Mouse (Mus musculus): ENCODE results near the gene Crispld2.

Crispld2 gene

DNA sequence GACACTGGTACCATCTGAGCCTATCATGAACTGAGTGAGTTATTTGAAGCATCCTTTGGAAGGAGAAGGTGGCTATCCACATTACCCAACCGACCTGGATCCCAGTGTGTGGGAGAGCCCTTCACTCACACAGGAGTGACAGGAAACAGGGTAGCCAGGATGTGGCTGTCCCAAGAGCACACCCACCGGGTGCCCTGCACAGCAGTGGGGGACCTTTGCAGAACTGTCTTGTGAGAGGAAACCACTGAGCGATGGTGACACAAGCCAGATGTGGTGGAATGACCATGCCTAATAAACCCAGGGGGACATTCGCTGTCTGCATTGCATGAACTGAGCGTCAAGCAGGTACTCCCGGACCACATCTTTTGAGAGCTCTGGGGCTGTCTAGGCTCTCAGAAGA, 34.8 kb downstream of the Crispld2 start:
- in situ Hi-C loops (cut with MboI; ENCODE audit: unreplicated experiment in 2 of 2): no loop called here

DNA sequence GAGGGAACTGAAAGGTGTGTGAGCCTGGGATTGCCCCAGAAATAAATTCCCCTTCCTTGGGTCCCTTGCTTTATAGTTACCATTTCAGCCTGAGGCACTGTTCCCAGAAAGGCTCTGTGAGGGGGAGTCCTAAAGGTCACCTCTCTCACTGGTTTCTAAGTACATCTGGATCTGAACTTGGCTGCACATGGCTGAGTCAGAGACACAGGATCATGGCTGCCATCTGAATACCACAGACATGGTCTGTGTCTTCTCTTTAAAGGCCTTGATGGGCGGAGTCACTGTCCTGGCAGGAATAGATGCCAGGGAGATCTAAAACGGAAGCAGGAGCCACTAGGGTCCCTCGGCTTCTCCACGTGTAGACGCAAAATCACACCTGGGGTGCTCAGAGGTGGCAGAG, 38.2 kb downstream of the Crispld2 start:
- in situ Hi-C loops (cut with MboI; ENCODE audit: unreplicated experiment in 2 of 2): no loop called here

GRCm38 (mm10) chr8:120032549-120033208, 40.4 kb downstream of the Crispld2 start:
- in situ Hi-C loops (cut with MboI; ENCODE audit: unreplicated experiment in 2 of 2): no loop called here

GRCm38 (mm10) chr8:120034471-120034870, 42.2 kb downstream of the Crispld2 start:
- in situ Hi-C loops (cut with MboI; ENCODE audit: unreplicated experiment in 2 of 2): no loop called here

- in situ Hi-C loops (cut with MboI; ENCODE audit: unreplicated experiment in 2 of 2): no loop called here
Measured at GRCm38 (mm10) chr8:120036111-120036510, 43.9 kb downstream of the Crispld2 start.

DNA sequence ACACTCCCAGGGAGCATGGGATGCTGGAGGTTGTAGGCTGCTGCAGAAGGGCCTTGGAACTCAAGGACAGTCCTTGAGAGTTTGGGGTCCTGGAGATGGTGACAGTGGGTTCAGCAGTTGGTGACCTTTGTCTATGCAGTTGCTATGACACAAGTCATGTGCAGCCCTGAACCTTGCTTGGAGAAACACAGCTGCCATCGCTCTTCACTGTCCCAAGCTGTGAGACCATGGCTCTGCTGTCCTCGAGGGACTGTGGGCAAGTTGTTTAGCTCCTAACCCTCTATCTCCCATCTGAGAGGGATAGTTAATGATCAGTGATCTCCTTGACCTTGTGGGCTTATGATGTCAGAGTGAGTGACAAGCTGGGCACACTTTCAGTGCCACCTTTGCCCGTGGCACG, 44.3 kb downstream of the Crispld2 start:
- in situ Hi-C loops (cut with MboI; ENCODE audit: unreplicated experiment in 2 of 2): no loop called here

DNA sequence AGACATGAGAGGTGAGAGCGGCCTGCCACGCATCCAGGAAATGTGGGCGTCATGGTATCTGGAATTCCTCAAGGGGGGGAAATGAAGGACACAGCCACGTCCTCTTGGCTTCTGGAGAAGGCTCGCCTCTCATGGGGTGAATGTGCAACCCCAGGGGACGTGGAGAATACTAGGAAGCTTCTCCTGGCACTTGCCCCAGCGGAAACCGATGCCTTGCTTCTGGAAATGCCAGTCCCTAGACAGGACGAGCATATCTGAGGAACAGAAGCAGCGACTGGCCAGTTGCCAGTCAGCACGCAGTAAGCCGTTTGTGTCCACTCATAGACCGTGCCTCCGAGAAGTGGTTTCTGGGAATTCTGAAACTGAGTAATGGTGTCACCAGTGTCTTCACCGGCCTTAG, 45.0 kb downstream of the Crispld2 start:
- in situ Hi-C loops (cut with MboI; ENCODE audit: unreplicated experiment in 2 of 2): no loop called here

GRCm38 (mm10) chr8:120037611-120038010, 45.4 kb downstream of the Crispld2 start:
- in situ Hi-C loops (cut with MboI; ENCODE audit: unreplicated experiment in 2 of 2): no loop called here

DNA sequence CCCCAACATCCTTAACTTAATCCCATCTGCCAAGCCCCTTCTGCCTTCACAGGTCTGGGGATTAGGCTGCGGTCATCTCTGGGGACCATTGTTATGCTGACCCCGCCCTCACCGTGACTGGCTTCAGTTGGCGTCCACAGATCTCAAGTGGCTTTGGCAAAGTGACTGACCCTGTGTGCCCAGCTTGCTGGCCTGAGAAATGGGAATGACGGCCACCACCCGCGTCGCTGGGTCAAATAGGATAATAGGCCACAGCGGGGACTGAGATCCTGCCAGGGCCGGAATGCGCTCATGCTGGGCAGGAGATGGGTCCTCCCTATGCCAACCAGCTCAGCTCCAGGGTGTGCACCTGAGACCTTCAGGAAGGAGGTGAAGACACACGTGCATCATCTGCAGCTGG, 46.5 kb downstream of the Crispld2 start:
- in situ Hi-C loops (cut with MboI; ENCODE audit: unreplicated experiment in 2 of 2): no loop called here

GRCm38 (mm10) chr8:120039313-120039919, 47.2 kb downstream of the Crispld2 start:
- in situ Hi-C loops (cut with MboI; ENCODE audit: unreplicated experiment in 2 of 2): no loop called here

DNA sequence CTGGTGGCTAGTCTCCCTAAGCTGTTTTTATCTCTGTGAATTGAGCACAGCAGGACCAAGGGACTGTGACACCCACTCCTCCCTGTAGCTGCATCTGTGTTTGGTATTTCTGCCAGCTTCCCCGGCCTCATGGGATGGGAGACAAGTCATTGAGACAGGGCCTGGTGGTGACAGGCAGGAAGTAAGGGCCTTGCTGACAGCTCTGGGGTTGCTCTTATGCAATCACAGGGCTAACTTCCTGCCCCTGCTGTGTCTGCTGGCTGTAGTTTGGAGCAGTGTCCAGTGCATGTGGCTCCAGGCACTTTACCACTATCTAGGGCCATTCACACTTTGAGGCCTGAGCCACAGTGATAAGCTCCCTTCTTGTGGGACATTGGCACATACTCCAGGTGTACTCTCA, 48.6 kb downstream of the Crispld2 start:
- in situ Hi-C loops (cut with MboI; ENCODE audit: unreplicated experiment in 2 of 2): no loop called here

GRCm38 (mm10) chr8:120042542-120043312, 50.5 kb downstream of the Crispld2 start:
- in situ Hi-C loops (cut with MboI; ENCODE audit: unreplicated experiment in 2 of 2): no loop called here

DNA sequence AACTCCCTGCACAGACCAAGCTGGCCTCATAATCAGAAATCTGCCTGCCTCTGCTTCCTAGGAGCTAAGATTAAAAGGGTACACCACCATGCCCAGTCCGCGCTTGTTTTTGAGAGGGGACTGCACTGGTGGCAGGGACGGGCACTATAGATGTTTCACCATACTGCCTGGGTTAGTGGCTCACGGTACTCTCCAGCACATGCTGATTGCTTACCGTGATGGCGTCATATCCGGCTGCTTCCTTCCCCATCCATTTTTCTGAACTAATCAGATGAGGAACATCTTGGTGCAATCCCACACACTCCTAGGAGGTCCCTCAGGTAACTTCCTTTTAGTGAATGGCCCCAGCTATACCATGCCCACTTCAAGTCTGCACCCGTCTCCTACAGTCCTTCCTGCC, 52.7 kb downstream of the Crispld2 start:
- in situ Hi-C loops (cut with MboI; ENCODE audit: unreplicated experiment in 2 of 2): no loop called here

DNA sequence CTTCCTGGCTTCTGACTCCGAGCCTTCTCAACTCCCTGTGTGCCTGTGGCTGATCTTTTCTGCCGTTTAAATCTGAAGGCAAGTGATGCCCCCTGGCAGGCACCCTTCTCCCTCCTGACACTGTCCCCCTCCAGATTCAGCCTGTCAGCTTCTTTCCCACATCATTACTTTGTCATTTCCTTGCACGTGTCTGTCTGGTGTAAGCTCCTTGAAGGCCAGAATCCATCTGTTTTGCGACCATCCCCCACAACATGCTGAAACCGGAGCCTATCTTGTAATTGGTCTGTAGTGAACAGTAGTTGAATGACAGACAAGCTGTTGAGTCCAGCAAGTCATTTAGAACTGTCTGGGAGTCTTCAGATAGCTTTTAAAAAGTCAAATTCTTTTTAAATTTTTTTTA, 53.2 kb downstream of the Crispld2 start:
- in situ Hi-C loops (cut with MboI; ENCODE audit: unreplicated experiment in 2 of 2): no loop called here

DNA sequence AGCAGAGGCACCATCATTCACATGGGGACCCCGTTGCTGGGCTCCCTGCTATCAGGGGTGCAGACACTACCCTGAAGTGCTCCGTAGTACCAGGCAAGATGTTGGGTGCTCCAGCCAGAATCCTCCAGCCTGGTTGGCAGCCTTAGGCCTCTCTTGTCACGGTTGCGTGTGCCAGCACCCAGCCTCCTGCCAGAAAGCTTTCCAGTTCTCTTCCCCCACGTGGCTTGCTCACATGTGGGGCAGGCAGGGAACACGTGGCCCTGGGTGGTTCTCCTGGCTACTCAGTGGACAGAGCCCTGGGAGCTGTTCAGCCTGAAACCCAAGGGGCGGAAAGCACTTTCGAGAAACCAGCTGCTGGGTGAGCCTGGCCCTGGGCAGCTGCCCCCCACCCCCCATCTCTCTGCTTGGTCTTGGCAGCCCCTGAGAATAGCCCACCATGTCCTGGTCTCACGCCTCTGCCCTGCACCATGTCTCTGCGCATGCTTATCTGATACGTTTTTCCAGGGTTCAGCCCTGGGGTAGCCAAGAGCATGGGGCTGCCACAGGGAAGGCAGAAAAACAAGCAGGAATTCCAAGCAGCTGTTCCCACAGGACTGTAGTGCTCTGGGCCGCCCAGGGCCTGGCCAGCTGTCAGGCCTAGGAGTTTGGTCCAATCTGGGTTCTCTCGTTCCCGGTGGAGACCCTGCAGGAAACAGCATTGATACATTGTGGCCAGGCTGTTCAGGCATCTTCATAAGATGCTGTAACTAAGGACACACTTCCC, 54.2 kb downstream of the Crispld2 start:
- in situ Hi-C loops (cut with MboI; ENCODE audit: unreplicated experiment in 2 of 2): no loop called here

- in situ Hi-C loops (cut with MboI; ENCODE audit: unreplicated experiment in 2 of 2): loop anchor here in 1 of 2 experiments (10.0 kb wide), 1 partner anchor 255 kb away; no protein-coding TSS in a partner anchor
Measured at GRCm38 (mm10) chr8:120049949-120050348, 57.7 kb downstream of the Crispld2 start.

DNA sequence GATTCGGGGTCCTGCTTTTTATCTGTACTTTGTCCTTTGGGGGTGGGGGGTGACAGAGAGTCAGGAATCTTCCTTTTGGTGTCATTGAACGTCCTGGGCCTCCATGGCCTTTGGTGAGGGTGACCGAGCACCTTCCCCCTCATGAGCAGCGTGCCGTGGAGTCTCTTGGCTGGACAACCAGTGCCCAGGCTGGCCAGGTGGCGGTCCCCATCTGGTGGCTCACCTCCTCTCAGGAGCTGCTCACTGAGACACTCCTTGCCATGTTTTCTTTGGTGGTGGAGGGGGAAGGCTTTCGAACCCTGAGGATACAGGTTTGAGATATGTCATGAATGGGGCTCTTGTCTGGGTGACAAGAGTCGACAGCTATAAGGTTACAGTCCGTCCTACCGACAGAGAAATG, 58.1 kb downstream of the Crispld2 start:
- in situ Hi-C loops (cut with MboI; ENCODE audit: unreplicated experiment in 2 of 2): loop anchor here in 1 of 2 experiments (10.0 kb wide), 1 partner anchor 256 kb away; no protein-coding TSS in a partner anchor

- in situ Hi-C loops (cut with MboI; ENCODE audit: unreplicated experiment in 2 of 2): loop anchor here in 1 of 2 experiments (10.0 kb wide), 1 partner anchor 256 kb away; no protein-coding TSS in a partner anchor
Measured at GRCm38 (mm10) chr8:120051006-120051405, 58.8 kb downstream of the Crispld2 start.

- in situ Hi-C loops (cut with MboI; ENCODE audit: unreplicated experiment in 2 of 2): loop anchor here in 1 of 2 experiments (10.0 kb wide), 1 partner anchor 257 kb away; no protein-coding TSS in a partner anchor
Measured at GRCm38 (mm10) chr8:120051908-120052307, 59.7 kb downstream of the Crispld2 start.

- in situ Hi-C loops (cut with MboI; ENCODE audit: unreplicated experiment in 2 of 2): loop anchor here in 1 of 2 experiments (10.0 kb wide), 1 partner anchor 258 kb away; no protein-coding TSS in a partner anchor
Measured at GRCm38 (mm10) chr8:120052318-120052717, 60.1 kb downstream of the Crispld2 start.
